Mouse (Mus musculus) embryo, embryonic 10.5 days (tissue): Measurements from ENCODE around the gene Apela.
A peak's percentile ranks its signal among the peaks of the same experiment; 100 is the strongest.

ENCODE experiments used
- DNase-seq: peaks from one replicate; pipeline ENCODE4 v3.0.0-alpha.2; 2015; ENCODE audit warnings: low spot score

Gene Apela

GRCm38 (mm10) chr8:65037117-65037533, at the start of gene Apela:
Gene Apela (minus strand): TSS chr8:65037336.
- peak; percentile 85 for DNase-seq

GRCm38 (mm10) chr8:65085680-65086079, 48.5 kb upstream of the Apela start:
- DNase-seq = no peak

GRCm38 (mm10) chr8:65080731-65081130, 43.6 kb upstream of the Apela start:
- DNase-seq = no peak

- no peak for DNase-seq
Measured at GRCm38 (mm10) chr8:65074733-65075132, 37.6 kb upstream of the Apela start, which contains the start of gene Gm10663. Gene Gm10663 (plus strand): TSS chr8:65075033.

GRCm38 (mm10) chr8:65070996-65071395, 33.9 kb upstream of the Apela start:
- DNase-seq = no peak

GRCm38 (mm10) chr8:65068473-65068819, 31.3 kb upstream of the Apela start:
- no peak for DNase-seq

GRCm38 (mm10) chr8:65067694-65068472, 30.7 kb upstream of the Apela start:
- peak; percentile 57 for DNase-seq

- no peak for DNase-seq
Measured at GRCm38 (mm10) chr8:65067031-65067430, 29.9 kb upstream of the Apela start.

GRCm38 (mm10) chr8:65065622-65066021, 28.5 kb upstream of the Apela start:
- no peak for DNase-seq

GRCm38 (mm10) chr8:65064071-65064470, 26.9 kb upstream of the Apela start:
- DNase-seq = no peak

- no peak for DNase-seq
Measured at GRCm38 (mm10) chr8:65062195-65062594, 25.1 kb upstream of the Apela start.

- DNase-seq = no peak
Measured at GRCm38 (mm10) chr8:65056722-65057121, 19.6 kb upstream of the Apela start.

- DNase-seq = peak; percentile 57
Measured at GRCm38 (mm10) chr8:65053968-65054367, 16.8 kb upstream of the Apela start.

GRCm38 (mm10) chr8:65053554-65053953, 16.4 kb upstream of the Apela start:
- DNase-seq = no peak

GRCm38 (mm10) chr8:65047801-65048200, 10.7 kb upstream of the Apela start:
- DNase-seq = no peak

- DNase-seq = no peak
Measured at GRCm38 (mm10) chr8:65047193-65047592, 10.1 kb upstream of the Apela start.

- no peak for DNase-seq
Measured at GRCm38 (mm10) chr8:65046565-65046964, 9.4 kb upstream of the Apela start.

GRCm38 (mm10) chr8:65034136-65034535, 3.0 kb downstream of the Apela start:
- DNase-seq = peak; percentile 5

GRCm38 (mm10) chr8:65033056-65033455, 4.1 kb downstream of the Apela start:
- DNase-seq = no peak

- no peak for DNase-seq
Measured at GRCm38 (mm10) chr8:65032107-65032506, 5.0 kb downstream of the Apela start.

GRCm38 (mm10) chr8:65030735-65031485, 6.2 kb downstream of the Apela start:
- DNase-seq = no peak

GRCm38 (mm10) chr8:65029776-65030175, 7.4 kb downstream of the Apela start:
- DNase-seq = no peak

- no peak for DNase-seq
Measured at GRCm38 (mm10) chr8:65028959-65029686, 8.0 kb downstream of the Apela start.
